8 mouse cellular contexts compared by ENCODE assay signal in genomic region chr8:60992561-60992909, GRCm38 (mm10). TPM values are rescaled to one million over a fixed set of nuclear protein-coding genes. Genes with fewer than 3 reads are reported as not detected.
DNase-seq lines count a peak whose midpoint lies in the region; ATAC-seq and TF ChIP-seq lines count a peak whose summit lies in the region.

No protein-coding gene starts in this region.

- H3K4me1 ChIP-seq in forebrain, embryonic 12.5 days = peaks cover 8% of the 10 kb centered on the region
- peaks cover 13% of the 10 kb centered on the region for H3K4me1 ChIP-seq in hindbrain, embryonic 14.5 days (replicated peaks; ENCODE audit: control insufficient read depth, insufficient read depth, low read length)
- peaks cover 2% of the 10 kb centered on the region; the same call in 1 of the 2 replicates for H3K4me1 ChIP-seq in liver, embryonic 11.5 days (replicated peaks; ENCODE audit: control insufficient read depth, insufficient read depth, low read length)
- H3K4me1 ChIP-seq in midbrain, postnatal 0 days (ENCODE audit: insufficient read depth, low read length) = no peaks in the 10 kb centered on the region

- TF ChIP-seq CTCF in midbrain, postnatal 0 days (IDR thresholded peaks at IDR 0.05) = no peak

- peak overlapping the region; percentile 91 for H3K27ac ChIP-seq in forebrain, embryonic 12.5 days
- H3K27ac ChIP-seq in hindbrain, embryonic 14.5 days = peak overlapping the region; percentile 90
- peak overlapping the region; percentile 97 for H3K27ac ChIP-seq in liver, embryonic 11.5 days (ENCODE audit: low read depth, low read length)
- H3K27ac ChIP-seq in midbrain, postnatal 0 days (ENCODE audit: low read depth, low read length) = peak overlapping the region; percentile 83; the same call in 1 of the 2 replicates

- no peaks in the 10 kb centered on the region for H3K36me3 ChIP-seq in forebrain, embryonic 12.5 days (replicated peaks)
- no peaks in the 10 kb centered on the region for H3K36me3 ChIP-seq in hindbrain, embryonic 14.5 days (replicated peaks; ENCODE audit: control insufficient read depth, insufficient read depth)
- H3K36me3 ChIP-seq in liver, embryonic 11.5 days (ENCODE audit: control insufficient read depth, insufficient read depth, low read length) = 0 out of 2 replicates have a peak, but pooled peaks cover 2% of the 10 kb centered on the region
- H3K36me3 ChIP-seq in midbrain, postnatal 0 days (ENCODE audit: insufficient read depth, low read length) = no peaks in the 10 kb centered on the region

- ATAC-seq in forebrain, embryonic 12.5 days (ENCODE audit: low FRiP score) = no peak
- ATAC-seq in hindbrain, embryonic 14.5 days (ENCODE audit: low FRiP score) = no peak
- ATAC-seq in liver, embryonic 11.5 days (replicated peaks; ENCODE audit: low FRiP score) = peak; percentile 87
- no peak for ATAC-seq in midbrain, postnatal 0 days (ENCODE audit: low FRiP score)
- ATAC-seq in monocyte, adult 5-6 weeks (replicated peaks; ENCODE audit: insufficient number of reproducible peaks, low FRiP score, low TSS enrichment, poor library complexity, severe bottlenecking) = no peak; the same call in 1 of the 2 replicates

- 0% methylated on average over 16 of the region's 16 CpGs for WGBS in forebrain, embryonic 12.5 days
- under 1% methylated on average over 16 of the region's 16 CpGs for WGBS in hindbrain, embryonic 14.5 days
- under 1% methylated on average over 16 of the region's 16 CpGs for WGBS in liver, embryonic 11.5 days
- WGBS in midbrain, postnatal 0 days = under 1% methylated on average over 16 of the region's 16 CpGs

- intact Hi-C loops in left cerebral cortex, postnatal 36 days (cut with DNase I) = loop anchor here (10.0 kb wide), 1 partner anchor 358 kb away; the partner anchor contains the start of gene Mfap3l

- H3K9ac ChIP-seq in forebrain, embryonic 12.5 days = peak overlapping the region; percentile 63
- H3K9ac ChIP-seq in hindbrain, embryonic 14.5 days = peak overlapping the region; percentile 79
- peak overlapping the region; percentile 66 for H3K9ac ChIP-seq in liver, embryonic 11.5 days (ENCODE audit: low read depth, low read length)
- peak overlapping the region; percentile 74 for H3K9ac ChIP-seq in midbrain, postnatal 0 days (replicated peaks; ENCODE audit: low read length, poor library complexity, severe bottlenecking)

- H3K4me3 ChIP-seq in forebrain, embryonic 12.5 days (replicated peaks) = peak overlapping the region; percentile 71
- H3K4me3 ChIP-seq in hindbrain, embryonic 14.5 days (replicated peaks; ENCODE audit: low read length) = peak overlapping the region; percentile 72
- H3K4me3 ChIP-seq in liver, embryonic 11.5 days (ENCODE audit: low read depth, low read length) = peak overlapping the region; percentile 82
- H3K4me3 ChIP-seq in midbrain, postnatal 0 days (ENCODE audit: low read depth, low read length) = peak overlapping the region; percentile 70

- no peaks in the 10 kb centered on the region for H3K9me3 ChIP-seq in forebrain, embryonic 12.5 days
- H3K9me3 ChIP-seq in hindbrain, embryonic 14.5 days (ENCODE audit: control insufficient read depth, low read length) = no peaks in the 10 kb centered on the region
- H3K9me3 ChIP-seq in liver, embryonic 11.5 days (ENCODE audit: control insufficient read depth, low read length) = no peaks in the 10 kb centered on the region
- no peaks in the 10 kb centered on the region for H3K9me3 ChIP-seq in midbrain, postnatal 0 days (ENCODE audit: low read length)

- no peaks in the 10 kb centered on the region for H3K27me3 ChIP-seq in forebrain, embryonic 12.5 days
- no peaks in the 10 kb centered on the region for H3K27me3 ChIP-seq in hindbrain, embryonic 14.5 days (ENCODE audit: control insufficient read depth, insufficient read depth, low read length)
- H3K27me3 ChIP-seq in liver, embryonic 11.5 days (replicated peaks; ENCODE audit: control insufficient read depth, insufficient read depth, low read length) = no peaks in the 10 kb centered on the region
- H3K27me3 ChIP-seq in midbrain, postnatal 0 days (ENCODE audit: insufficient read depth, low read length) = no peaks in the 10 kb centered on the region

- peak overlapping the region; percentile 86 for H3K4me2 ChIP-seq in forebrain, embryonic 12.5 days
- peak overlapping the region; percentile 51 for H3K4me2 ChIP-seq in hindbrain, embryonic 14.5 days (replicated peaks)
- peak overlapping the region; percentile 75 for H3K4me2 ChIP-seq in liver, embryonic 11.5 days
- peak overlapping the region; percentile 78 for H3K4me2 ChIP-seq in midbrain, postnatal 0 days (ENCODE audit: low read depth, low read length, poor library complexity, severe bottlenecking)

- DNase-seq in left cerebral cortex, adult 18-20 months (ENCODE audit: low spot score in 2 of 2) = peak; percentile 64 to 68
- DNase-seq in left cerebral cortex, postnatal 36 days (ENCODE audit: low spot score in 2 of 2) = no peak
- peak; percentile 87 for DNase-seq in adrenal gland, postnatal 14 days
- no peak for DNase-seq in hindbrain, embryonic 14.5 days (ENCODE audit: low spot score)
- no peak for DNase-seq in liver, embryonic 11.5 days (ENCODE audit: low spot score)
- DNase-seq in midbrain, postnatal 0 days (ENCODE audit: low spot score) = no peak

RNA-seq across cellular contexts. Expression of gene Nek1, which starts 0.5 kb away (rescaled TPM):
- 10 to 100 TPM; 26.9 to 30.6 TPM for total RNA-seq in left cerebral cortex, adult 18-20 months (2021)
- 10 to 100 TPM; 25.0 to 31.6 TPM for total RNA-seq in left cerebral cortex, postnatal 36 days (2021)
- 13.5 and 15.8 TPM in 2 replicates for total RNA-seq in adrenal gland, postnatal 14 days (2021)
- 22.3 and 23.8 TPM in 2 replicates for polyA plus RNA-seq in forebrain, embryonic 12.5 days (2016; fragmentation: Nextera tagmentation; extraction: Ambion mirVana)
- 29.0 and 30.3 TPM in 2 replicates for polyA plus RNA-seq in hindbrain, embryonic 14.5 days (2014; fragmentation: Nextera tagmentation; extraction: Ambion mirVana)
- 14.1 and 17.1 TPM in 2 replicates for polyA plus RNA-seq in liver, embryonic 11.5 days (2014; fragmentation: Nextera tagmentation; extraction: Ambion mirVana)
- total RNA-seq in midbrain, postnatal 0 days (2014; rRNA removed) = 15.0 and 17.5 TPM in 2 replicates
- 22.0 and 22.4 TPM in 2 replicates for polyA plus RNA-seq in midbrain, postnatal 0 days (2015; fragmentation: Nextera tagmentation; extraction: Ambion mirVana)
- total RNA-seq in monocyte, adult 5-6 weeks (2017) = 5.9 to 8.8 TPM (median 6.8 TPM) in 3 replicates

RNA-seq across cellular contexts. Expression of gene Clcn3, which starts 9.4 kb away (rescaled TPM):
- 100 to 1,000 TPM; 122 to 128 TPM for total RNA-seq in left cerebral cortex, adult 18-20 months (2021)
- 100 to 1,000 TPM; 132 to 133 TPM for total RNA-seq in left cerebral cortex, postnatal 36 days (2021)
- total RNA-seq in adrenal gland, postnatal 14 days (2021) = 37.9 and 38.6 TPM in 2 replicates
- polyA plus RNA-seq in forebrain, embryonic 12.5 days (2016; fragmentation: Nextera tagmentation; extraction: Ambion mirVana) = 53.4 and 53.7 TPM in 2 replicates
- polyA plus RNA-seq in hindbrain, embryonic 14.5 days (2014; fragmentation: Nextera tagmentation; extraction: Ambion mirVana) = 79.0 and 86.1 TPM in 2 replicates
- 42.9 and 43.8 TPM in 2 replicates for polyA plus RNA-seq in liver, embryonic 11.5 days (2014; fragmentation: Nextera tagmentation; extraction: Ambion mirVana)
- 96.5 and 121 TPM in 2 replicates for total RNA-seq in midbrain, postnatal 0 days (2014; rRNA removed)
- 78.8 and 79.5 TPM in 2 replicates for polyA plus RNA-seq in midbrain, postnatal 0 days (2015; fragmentation: Nextera tagmentation; extraction: Ambion mirVana)
- 45.9 to 82.4 TPM (median 55.4 TPM) in 3 replicates for total RNA-seq in monocyte, adult 5-6 weeks (2017)

Comparison
In these comparisons a context has a peak if more than half of its experiments do, and no peak if none do; other contexts are left out.
1. DNase-seq: peak in left cerebral cortex, adult 18-20 months (2 of 2) and adrenal gland, postnatal 14 days (single experiment); none in left cerebral cortex, postnatal 36 days (0 of 2), hindbrain, embryonic 14.5 days (single experiment), liver, embryonic 11.5 days (single experiment) and midbrain, postnatal 0 days (single experiment).
2. Peak in every context shown above with its lines, with median percentiles within 50 percentile points of each other: H3K27ac ChIP-seq, H3K4me2 ChIP-seq, H3K4me3 ChIP-seq and H3K9ac ChIP-seq.